Mouse (Mus musculus) neural tube, embryonic 12.5 days (tissue): ENCODE measurements at regions not wholly inside any gene's neighbourhood (a gene's known extent, or its start where the extent isn't known, plus 50 kb on each side); places are given as distances from the start of the nearest gene placed in this dataset.

Source experiments
- ATAC-seq: fragments of 200-750 bp; cut with Nextera tagmentation; 2 replicates; pipeline ENCODE4 v1.8.0; 2017; ENCODE audit warnings: low read depth, mild to moderate bottlenecking, moderate TSS enrichment, moderate library complexity; ENCODE audit not compliant: low FRiP score
- H3K27ac ChIP-seq: fragments of 300-500 bp; sonication (generic); 2 replicates; pipeline ENCODE4 v1.5.1; 2016
- H3K27me3 ChIP-seq: fragments of 300-500 bp; sonication (generic); replicated peaks from 2 replicates; pipeline ENCODE4 v1.6.1; 2016; ENCODE audit warnings: mild to moderate bottlenecking
- H3K36me3 ChIP-seq: fragments of 300-500 bp; sonication (generic); 2 replicates; pipeline ENCODE4 v1.6.1; 2016; ENCODE audit warnings: mild to moderate bottlenecking
- H3K4me1 ChIP-seq: fragments of 300-500 bp; sonication (generic); 2 replicates; pipeline ENCODE4 v1.6.1; 2016
- H3K4me2 ChIP-seq: fragments of 300-500 bp; sonication (generic); replicated peaks from 2 replicates; pipeline ENCODE4 v1.6.1; 2016; ENCODE audit warnings: mild to moderate bottlenecking
- H3K4me3 ChIP-seq: fragments of 300-500 bp; sonication (generic); 2 replicates; pipeline ENCODE4 v1.5.1; 2016
- H3K9ac ChIP-seq: fragments of 300-500 bp; sonication (generic); 2 replicates; pipeline ENCODE4 v1.6.1; 2016; ENCODE audit warnings: mild to moderate bottlenecking
- H3K9me3 ChIP-seq: fragments of 300-500 bp; sonication (generic); 2 replicates; pipeline ENCODE4 v1.6.1; 2016; ENCODE audit warnings: mild to moderate bottlenecking
- WGBS: fragments of 180-500 bp; shearing (Covaris S2); methylation state at CpG from one replicate; pipeline ENCODE4 v1.1.7; 2016; 5-methylcytosine and 5-hydroxymethylcytosine counted together

DNA sequence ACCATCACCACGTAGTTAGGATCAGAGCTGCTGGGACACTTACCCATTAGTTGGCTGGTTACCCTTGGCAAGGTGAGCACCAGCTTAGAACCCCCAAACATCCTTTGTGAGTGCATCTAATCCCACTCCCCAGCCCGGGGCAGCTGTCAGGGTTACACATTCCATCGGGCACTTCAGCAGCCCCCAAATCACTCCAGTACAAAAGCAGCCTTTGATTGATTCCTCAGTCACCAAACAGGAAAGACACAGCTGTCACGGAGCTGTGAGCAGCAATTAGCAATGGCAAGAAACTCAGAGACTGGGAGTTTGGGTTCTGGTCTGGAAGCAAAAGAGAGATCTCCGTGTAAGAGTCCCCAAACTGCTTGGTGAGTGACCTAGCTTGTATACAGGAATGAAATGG lies 245.1 kb upstream of the Sall1 start:
- H3K4me3 ChIP-seq, result no peak overlapping the region
- peaks cover 9% of the 10 kb centered on the region for H3K4me1 ChIP-seq
- H3K9ac ChIP-seq, result no peak overlapping the region
- 8% methylated on average over 5 of the region's 5 CpGs for WGBS
- H3K27ac ChIP-seq, result no peak overlapping the region
- no peaks in the 10 kb centered on the region for H3K36me3 ChIP-seq
- peak overlapping the region; percentile 14; the same call in 1 of the 2 replicates for H3K4me2 ChIP-seq
- H3K27me3 ChIP-seq, result no peaks in the 10 kb centered on the region
- ATAC-seq, result 0 out of 2 replicates have a peak, but pooled peaks have one; percentile 29
- H3K9me3 ChIP-seq, result peaks cover 5% of the 10 kb centered on the region; the same call in 1 of the 2 replicates

DNA sequence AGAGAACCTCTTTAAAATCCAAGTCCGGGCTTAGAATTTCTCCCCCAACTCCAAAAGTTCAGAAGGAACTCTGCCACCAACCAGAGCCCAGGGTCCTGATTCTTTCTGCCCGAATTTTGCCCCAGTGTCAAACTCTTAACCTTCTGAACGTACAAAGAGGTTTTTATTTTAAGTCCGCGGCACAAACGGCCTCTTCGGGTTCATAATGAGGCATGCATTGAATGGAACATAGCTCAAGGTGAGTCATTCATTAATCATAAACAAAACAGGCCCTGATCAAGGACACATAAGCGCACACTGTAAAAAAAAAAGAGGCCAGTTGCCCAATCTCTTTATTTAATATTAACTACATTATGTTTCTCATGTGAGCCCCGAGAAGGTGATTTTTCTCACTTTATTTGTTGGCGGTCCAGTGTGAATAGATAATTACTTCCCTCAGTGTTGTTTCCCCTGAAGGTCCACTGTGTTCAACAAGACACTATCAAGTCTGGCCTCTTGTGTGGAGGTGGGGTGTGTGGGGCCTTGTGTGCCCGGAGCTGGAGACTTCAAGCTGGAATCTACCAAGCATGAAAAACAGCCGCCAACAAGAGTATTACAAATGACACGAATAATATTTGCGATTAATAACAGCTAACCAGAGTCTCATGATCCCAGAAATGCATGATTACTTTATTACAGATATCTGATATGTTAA lies 241.1 kb upstream of the Sall1 start:
- Histone ChIP-seq H3K4me3 (no peak overlapping the region), H3K36me3 (no peaks in the 10 kb centered on the region), H3K9me3 (peaks cover 5% of the 10 kb centered on the region; the same call in 1 of the 2 replicates), H3K27me3 (no peaks in the 10 kb centered on the region), H3K9ac (no peak overlapping the region), H3K4me1 (peaks cover 9% of the 10 kb centered on the region), H3K27ac (no peak overlapping the region), H3K4me2 (no peak overlapping the region)
- ATAC-seq, result no peak
- 87% methylated on average over 14 of the region's 14 CpGs for WGBS

DNA sequence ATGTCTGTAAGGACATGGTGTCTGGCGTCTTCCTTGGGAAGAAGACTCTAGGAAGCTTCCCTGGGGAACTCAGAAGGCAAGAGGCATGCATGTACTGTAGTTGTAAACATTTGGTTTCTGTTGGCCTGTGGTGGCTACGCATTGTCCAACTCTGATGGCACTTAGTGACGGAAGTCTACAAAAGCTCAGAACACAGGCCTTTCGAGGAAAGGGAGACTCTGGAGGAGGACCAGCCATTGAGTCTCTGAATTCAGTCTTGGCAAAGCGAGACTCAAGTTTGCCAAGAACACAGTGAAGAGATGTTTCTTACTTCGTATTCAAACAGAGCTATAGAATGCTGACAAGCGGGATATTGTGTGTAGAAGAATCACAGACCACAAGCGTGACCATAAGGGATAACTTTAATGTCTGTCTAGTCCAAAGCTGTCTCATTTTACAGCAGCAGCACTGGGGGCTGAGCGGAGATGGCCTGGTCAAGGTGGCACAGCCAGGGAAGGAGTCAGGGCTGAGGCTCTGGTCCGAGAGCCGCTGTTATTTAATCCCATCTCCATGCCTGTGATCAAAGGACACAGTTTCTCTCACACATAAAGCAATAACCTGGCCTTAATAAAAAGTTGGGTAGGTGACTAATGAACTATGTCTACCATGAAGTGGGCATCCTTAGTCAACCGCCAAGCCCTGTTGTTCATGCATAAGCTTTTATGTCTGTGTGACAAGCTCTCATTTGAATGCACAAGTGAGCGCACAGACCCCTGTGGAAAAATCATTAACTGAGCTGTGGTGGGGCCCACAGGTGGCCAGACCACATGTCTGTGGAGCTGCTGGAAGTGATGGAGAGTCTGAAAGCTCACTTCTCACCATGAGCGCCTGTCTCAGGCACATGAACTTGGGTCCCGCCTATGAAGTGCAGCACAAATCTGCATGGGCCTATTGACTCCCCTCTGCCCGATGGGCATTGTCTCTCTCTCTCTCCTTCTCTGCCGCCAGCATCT lies 239.4 kb upstream of the Sall1 start:
- no peak for ATAC-seq
- Histone ChIP-seq H3K4me1 (peaks cover under 1% of the 10 kb centered on the region; the same call in 1 of the 2 replicates), H3K4me3 (no peak overlapping the region), H3K27ac (no peak overlapping the region), H3K27me3 (no peaks in the 10 kb centered on the region), H3K9me3 (peaks cover 5% of the 10 kb centered on the region; the same call in 1 of the 2 replicates), H3K36me3 (no peaks in the 10 kb centered on the region), H3K9ac (no peak overlapping the region), H3K4me2 (no peak overlapping the region)
- WGBS, result 84% methylated on average over 17 of the region's 17 CpGs

DNA sequence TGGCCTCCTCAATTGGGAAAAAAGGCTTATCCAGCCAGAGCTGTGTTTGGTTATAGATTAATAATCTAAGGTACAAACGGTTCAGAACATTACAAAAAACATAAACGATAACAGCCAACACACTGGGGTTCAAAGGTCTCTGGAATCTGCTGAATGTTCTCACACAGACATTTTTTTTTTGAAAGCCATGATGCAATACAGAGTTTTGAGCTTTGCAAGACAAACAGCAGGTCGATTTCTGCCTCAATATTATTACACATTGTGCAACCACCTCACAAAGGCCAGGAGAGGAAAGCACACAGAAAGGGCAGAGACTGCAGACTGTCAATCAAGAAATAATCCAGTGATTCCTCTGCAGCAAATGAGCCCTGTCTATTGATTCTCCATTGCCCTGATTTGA lies 235.9 kb upstream of the Sall1 start:
- WGBS, result 86% methylated on average over 3 of the region's 3 CpGs
- Histone ChIP-seq H3K4me2 (no peak overlapping the region), H3K36me3 (no peaks in the 10 kb centered on the region), H3K27ac (no peak overlapping the region), H3K9me3 (no peaks in the 10 kb centered on the region), H3K9ac (no peak overlapping the region), H3K4me3 (no peak overlapping the region), H3K4me1 (no peaks in the 10 kb centered on the region), H3K27me3 (no peaks in the 10 kb centered on the region)
- ATAC-seq, result no peak

DNA sequence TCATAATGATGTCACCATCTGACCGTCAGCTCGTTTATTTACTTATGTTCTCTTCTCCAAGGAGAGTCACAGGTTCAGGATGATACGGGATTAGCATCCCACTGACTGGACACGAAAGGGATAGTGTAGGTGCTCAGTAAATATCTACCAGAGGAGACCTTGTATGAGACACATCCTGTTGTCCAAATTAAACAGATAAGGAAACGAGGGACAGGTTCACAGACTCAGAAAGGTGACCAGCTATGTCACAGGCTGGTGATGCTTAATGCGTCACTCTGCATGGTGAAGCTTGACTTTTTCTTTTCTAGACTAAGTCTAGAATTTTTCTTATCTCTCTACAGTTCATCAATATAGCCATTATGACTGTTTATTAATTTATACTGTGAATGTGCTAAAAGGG lies 235.2 kb upstream of the Sall1 start:
- Histone ChIP-seq H3K27ac (no peak overlapping the region), H3K9ac (no peak overlapping the region), H3K4me3 (no peak overlapping the region), H3K36me3 (no peaks in the 10 kb centered on the region), H3K4me1 (no peaks in the 10 kb centered on the region), H3K4me2 (no peak overlapping the region), H3K27me3 (no peaks in the 10 kb centered on the region), H3K9me3 (no peaks in the 10 kb centered on the region)
- WGBS, result 93% methylated on average over 6 of the region's 6 CpGs
- ATAC-seq, result no peak

DNA sequence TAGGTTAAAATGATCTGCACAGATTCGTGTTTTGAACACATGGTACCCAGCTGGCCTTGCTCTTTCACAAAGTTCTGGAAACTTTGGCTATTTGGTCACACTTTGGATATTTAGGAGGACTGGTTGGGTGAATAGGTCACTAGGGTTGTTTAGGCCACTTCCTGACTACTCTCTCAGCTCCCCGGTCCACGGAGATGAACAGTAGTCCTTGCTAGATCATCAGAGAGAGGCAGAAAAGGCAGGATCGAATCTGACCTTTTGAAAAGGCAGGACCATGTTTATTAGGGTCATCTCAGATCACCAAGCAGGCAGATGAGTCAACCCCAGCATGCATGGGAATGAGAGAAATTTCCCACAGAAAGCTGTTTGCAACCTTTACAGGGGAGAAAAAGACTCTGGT lies 229.3 kb upstream of the Sall1 start:
- Histone ChIP-seq H3K9ac (no peak overlapping the region), H3K36me3 (no peaks in the 10 kb centered on the region), H3K9me3 (no peaks in the 10 kb centered on the region), H3K27ac (no peak overlapping the region), H3K4me1 (peaks cover 17% of the 10 kb centered on the region), H3K27me3 (no peaks in the 10 kb centered on the region), H3K4me2 (peak overlapping the region; percentile 61), H3K4me3 (no peak overlapping the region)
- WGBS, result 33% methylated on average over 4 of the region's 4 CpGs
- no peak for ATAC-seq

DNA sequence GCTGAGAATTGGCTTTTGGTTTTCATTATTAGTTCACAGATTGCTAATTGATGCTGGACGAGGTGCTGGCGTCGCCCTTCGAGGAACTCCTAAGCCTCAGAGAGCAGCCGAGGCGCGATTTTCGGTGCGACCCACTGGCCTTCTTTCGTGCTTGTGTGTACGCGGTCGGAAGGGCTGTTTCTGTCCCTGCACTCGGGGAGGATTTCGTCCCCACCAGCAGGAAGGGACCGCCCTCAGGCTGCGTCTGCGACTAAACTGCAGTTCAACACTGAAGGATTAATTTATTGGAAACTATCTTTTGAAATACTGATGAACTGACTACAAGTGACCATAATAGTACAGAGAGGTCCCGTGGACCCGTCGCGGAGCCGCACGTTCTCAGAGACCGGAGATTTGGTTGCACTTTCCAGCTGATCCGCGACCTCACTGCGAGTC lies 228.4 kb upstream of the Sall1 start:
- Histone ChIP-seq H3K4me3 (peak overlapping the region; percentile 26), H3K27me3 (no peaks in the 10 kb centered on the region), H3K36me3 (no peaks in the 10 kb centered on the region), H3K4me1 (peaks cover 17% of the 10 kb centered on the region), H3K9ac (peak overlapping the region; percentile 45; the same call in 1 of the 2 replicates), H3K27ac (peak overlapping the region; percentile 23; the same call in 1 of the 2 replicates), H3K4me2 (peak overlapping the region; percentile 61), H3K9me3 (no peaks in the 10 kb centered on the region)
- WGBS, result 1% methylated on average over 28 of the region's 28 CpGs
- peak; percentile 60 for ATAC-seq

DNA sequence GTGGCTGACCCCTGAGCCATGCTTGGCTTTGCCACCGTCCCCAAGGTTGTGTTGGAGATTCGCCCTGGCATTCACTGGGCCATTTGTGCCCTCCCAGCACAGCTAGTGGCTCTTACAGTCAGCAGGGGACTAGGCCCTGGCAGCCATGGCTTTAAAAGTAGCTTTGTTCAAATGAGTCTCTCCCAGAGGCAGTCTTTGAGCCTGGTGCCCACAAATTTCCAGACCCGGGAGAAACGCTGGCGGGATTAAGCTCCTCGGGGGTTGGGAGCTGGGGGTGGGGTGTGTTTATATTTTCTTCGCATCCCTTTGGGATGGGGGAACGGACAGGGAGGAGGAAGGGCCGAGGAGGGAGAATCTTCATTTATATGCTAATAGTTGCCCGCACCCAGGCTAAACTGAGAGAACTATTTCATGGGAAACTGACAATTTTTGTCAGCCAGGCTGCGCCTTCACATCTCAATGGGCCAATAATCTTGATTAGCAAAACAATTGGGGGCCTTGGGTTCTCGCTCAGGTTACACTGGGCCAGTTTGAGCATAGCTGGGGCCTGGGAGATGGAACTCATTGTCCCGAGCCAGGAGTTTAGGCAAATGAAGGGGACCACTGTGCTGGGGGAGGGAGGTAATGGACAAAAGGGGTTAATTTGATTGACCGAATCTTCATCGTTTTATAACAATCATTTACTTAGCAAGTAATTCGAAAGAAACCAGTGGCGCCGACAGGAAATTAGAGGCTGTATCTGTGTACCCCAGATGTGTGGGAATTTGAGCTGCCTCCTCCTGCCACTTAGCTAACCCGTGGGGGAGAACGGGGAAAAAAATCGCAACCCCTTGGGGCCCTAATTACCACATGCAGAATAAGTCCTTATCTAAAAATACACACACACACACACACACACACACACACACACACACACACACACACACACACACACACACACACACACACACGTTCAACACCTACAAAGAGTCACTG lies 227.7 kb upstream of the Sall1 start:
- Histone ChIP-seq H3K4me1 (peaks cover 17% of the 10 kb centered on the region), H3K9me3 (no peaks in the 10 kb centered on the region), H3K27ac (peak overlapping the region; percentile 59), H3K27me3 (no peaks in the 10 kb centered on the region), H3K4me3 (peak overlapping the region; percentile 26), H3K36me3 (no peaks in the 10 kb centered on the region), H3K4me2 (peak overlapping the region; percentile 61), H3K9ac (peak overlapping the region; percentile 45; the same call in 1 of the 2 replicates)
- 1% methylated on average over 22 of the region's 22 CpGs for WGBS
- peak; percentile 85 for ATAC-seq

DNA sequence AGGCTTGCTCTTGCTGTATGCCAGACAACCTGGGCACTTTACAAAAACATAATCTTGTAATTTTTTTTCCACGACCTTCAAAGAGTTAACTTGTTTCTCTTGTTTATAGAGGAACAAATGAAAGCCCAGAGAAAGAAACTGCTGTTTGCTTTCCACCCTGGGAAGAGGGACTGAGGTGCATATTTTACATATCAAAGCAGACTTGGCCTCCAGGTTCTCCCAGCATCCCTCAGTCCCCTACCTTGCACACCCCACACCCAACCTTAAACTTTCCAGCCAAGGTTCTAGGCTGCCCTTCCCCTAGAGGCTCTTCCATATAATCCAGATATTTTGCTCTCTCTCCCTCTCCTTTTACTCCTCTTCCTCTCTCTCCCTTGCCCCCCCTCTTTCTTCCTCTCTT lies 226.0 kb upstream of the Sall1 start:
- Histone ChIP-seq H3K9me3 (peaks cover 7% of the 10 kb centered on the region; the same call in 1 of the 2 replicates), H3K36me3 (no peaks in the 10 kb centered on the region), H3K4me3 (no peak overlapping the region), H3K4me1 (peaks cover 17% of the 10 kb centered on the region), H3K9ac (no peak overlapping the region), H3K27me3 (no peaks in the 10 kb centered on the region), H3K27ac (no peak overlapping the region), H3K4me2 (no peak overlapping the region)
- WGBS, result 13% methylated on average over 1 of the region's 1 CpGs
- ATAC-seq, result no peak

DNA sequence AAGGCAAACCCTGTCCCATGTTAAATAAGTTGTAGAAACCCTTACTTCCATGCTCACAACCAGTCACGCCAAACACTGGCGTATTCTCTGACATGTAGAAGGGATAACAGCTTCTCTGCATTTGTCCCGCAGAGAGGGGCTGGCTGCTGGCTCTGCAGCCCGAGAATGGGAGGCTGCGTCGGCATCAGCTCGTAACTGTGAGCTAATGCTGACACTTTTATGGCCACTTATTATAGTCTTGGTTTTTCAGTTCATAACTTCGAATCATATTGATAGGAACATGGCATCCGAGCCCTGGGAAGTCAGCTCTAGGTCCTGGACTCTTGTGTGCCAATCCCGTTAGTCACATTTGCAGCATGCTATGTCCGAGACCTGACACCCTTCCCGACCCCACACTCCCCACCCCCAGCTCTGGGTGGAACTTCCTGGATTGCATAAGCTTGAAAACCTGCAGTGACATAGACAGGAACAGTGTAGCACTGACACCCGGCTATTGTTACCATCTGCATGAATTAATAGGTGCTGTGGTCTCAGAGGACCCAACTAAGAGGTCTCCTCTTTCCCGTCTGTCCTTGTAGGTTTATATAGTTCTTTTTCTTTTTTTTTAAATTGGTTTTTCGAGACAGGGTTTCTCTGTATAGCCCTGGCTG lies 217.3 kb upstream of the Sall1 start:
- Histone ChIP-seq H3K27ac (no peak overlapping the region), H3K9me3 (peaks cover 14% of the 10 kb centered on the region; the same call in 1 of the 2 replicates), H3K4me2 (no peak overlapping the region), H3K36me3 (no peaks in the 10 kb centered on the region), H3K27me3 (no peaks in the 10 kb centered on the region), H3K4me3 (no peak overlapping the region), H3K4me1 (no peaks in the 10 kb centered on the region), H3K9ac (no peak overlapping the region)
- ATAC-seq, result no peak
- 65% methylated on average over 15 of the region's 15 CpGs for WGBS

DNA sequence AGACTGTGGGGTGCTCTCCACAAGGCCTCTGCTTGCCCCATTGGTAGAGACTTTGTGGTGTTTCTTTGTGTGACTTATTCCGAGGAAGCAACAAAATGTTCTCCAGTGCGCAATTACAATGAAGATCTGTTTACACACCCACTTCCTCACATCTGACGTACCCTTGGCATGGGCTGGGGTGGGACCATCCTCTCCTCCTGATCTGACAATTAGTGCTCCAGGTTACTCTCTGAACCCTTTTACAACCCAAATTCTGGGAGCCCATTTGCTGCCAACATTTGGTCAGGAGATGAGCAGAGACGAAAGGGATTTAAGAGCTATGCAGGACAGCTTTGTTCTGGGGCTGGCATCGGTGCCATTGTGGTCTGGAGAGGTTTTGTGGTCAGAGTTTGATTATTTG lies 215.9 kb upstream of the Sall1 start:
- H3K4me3 ChIP-seq, result no peak overlapping the region
- no peaks in the 10 kb centered on the region for H3K4me1 ChIP-seq
- H3K9me3 ChIP-seq, result peaks cover 6% of the 10 kb centered on the region; the same call in 1 of the 2 replicates
- no peaks in the 10 kb centered on the region for H3K36me3 ChIP-seq
- no peak for ATAC-seq
- H3K4me2 ChIP-seq, result no peak overlapping the region
- H3K27ac ChIP-seq, result no peak overlapping the region
- 77% methylated on average over 5 of the region's 5 CpGs for WGBS
- H3K27me3 ChIP-seq, result no peaks in the 10 kb centered on the region
- no peak overlapping the region for H3K9ac ChIP-seq
